Mouse (Mus musculus) neural tube, embryonic 11.5 days (tissue): ENCODE results near the gene Ano9. TPM values are rescaled to one million over a fixed set of nuclear protein-coding genes. Genes with fewer than 3 reads are reported as not detected.

Source experiments
- ATAC-seq: fragments of 200-750 bp; cut with Nextera tagmentation; 2 replicates; pipeline ENCODE4 v1.8.0; 2017; ENCODE audit warnings: moderate number of reproducible peaks, mild to moderate bottlenecking, moderate TSS enrichment, moderate library complexity; ENCODE audit not compliant: insufficient read depth, low FRiP score, low TSS enrichment
- DNase-seq: peaks from one replicate; pipeline ENCODE4 v3.0.0-alpha.2; 2015; ENCODE audit warnings: low spot score
- H3K27ac ChIP-seq: fragments of 300-500 bp; sonication (generic); 2 replicates; pipeline ENCODE4 v1.5.1; 2014; ENCODE audit warnings: low read depth, mild to moderate bottlenecking, low read length
- H3K27me3 ChIP-seq: fragments of 300-500 bp; sonication (generic); 2 replicates; pipeline ENCODE4 v1.6.1; 2014; ENCODE audit warnings: mild to moderate bottlenecking, low read length, mixed read lengths; ENCODE audit not compliant: control insufficient read depth, insufficient read depth
- H3K36me3 ChIP-seq: fragments of 300-500 bp; sonication (generic); 2 replicates; pipeline ENCODE4 v1.6.1; 2014; ENCODE audit warnings: mild to moderate bottlenecking, low read length, moderate library complexity, mixed read lengths; ENCODE audit not compliant: control insufficient read depth, insufficient read depth
- H3K4me1 ChIP-seq: fragments of 300-500 bp; sonication (generic); 2 replicates; pipeline ENCODE4 v1.6.1; 2014; ENCODE audit warnings: low read length, mixed read lengths; ENCODE audit not compliant: control insufficient read depth, insufficient read depth
- H3K4me2 ChIP-seq: fragments of 300-500 bp; sonication (generic); 2 replicates; pipeline ENCODE4 v1.6.1; 2014; ENCODE audit warnings: low read depth, mild to moderate bottlenecking, moderate library complexity
- H3K4me3 ChIP-seq: fragments of 300-500 bp; sonication (generic); 2 replicates; pipeline ENCODE4 v1.5.1; 2014; ENCODE audit warnings: low read depth, low read length
- H3K9ac ChIP-seq: fragments of 300-500 bp; sonication (generic); 2 replicates; pipeline ENCODE4 v1.6.1; 2014; ENCODE audit warnings: mild to moderate bottlenecking, low read length
- H3K9me3 ChIP-seq: fragments of 300-500 bp; sonication (generic); 2 replicates; pipeline ENCODE4 v1.6.1; 2016; ENCODE audit warnings: low read length; ENCODE audit not compliant: control insufficient read depth
- WGBS: fragments of 180-500 bp; shearing (Covaris S2); extraction: QIAGEN DNeasy Blood & Tissue Kit; methylation state at CpG from one replicate; pipeline ENCODE4 v1.1.7; 2014; 5-methylcytosine and 5-hydroxymethylcytosine counted together
- polyA plus RNA-seq: library from polyadenylated mRNA; unstranded; fragments of >200 nt; fragmentation: Nextera tagmentation; extraction: Ambion mirVana; gene quantifications from 2 replicates; pipeline ENCODE4 v1.2.1, GENCODE M21; 2014

Gene Ano9
- polyA plus RNA-seq, 1 experiment from 2014 or later, result 0.09 TPM

DNA sequence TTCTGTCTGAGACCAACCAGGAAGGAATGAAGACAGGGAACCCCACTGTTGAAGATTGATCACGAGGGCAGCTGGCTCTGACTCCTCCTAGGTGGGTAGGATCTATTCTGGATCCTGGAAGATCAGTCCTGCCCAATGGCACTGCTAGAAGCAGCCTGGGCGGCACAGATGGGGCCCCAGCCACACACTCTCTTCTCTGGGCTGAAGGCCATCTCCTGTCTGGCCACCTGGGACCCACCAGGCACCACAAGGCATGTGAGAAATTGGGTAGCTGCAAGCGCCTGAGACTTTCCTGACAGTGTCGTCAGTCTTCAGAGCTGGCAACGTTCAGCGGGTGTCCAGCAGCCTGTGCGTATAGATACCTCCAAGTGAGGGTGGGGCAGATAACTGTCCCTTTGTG lies 55.1 kb downstream of the Ano9 start:
- Histone ChIP-seq H3K27ac (no peak overlapping the region), H3K4me1 (peaks cover 12% of the 10 kb centered on the region), H3K9me3 (no peaks in the 10 kb centered on the region), H3K36me3 (peaks cover 7% of the 10 kb centered on the region; the same call in 1 of the 2 replicates), H3K4me3 (no peak overlapping the region), H3K27me3 (no peaks in the 10 kb centered on the region), H3K4me2 (no peak overlapping the region), H3K9ac (peak overlapping the region; percentile 19)
- DNase-seq (no peak), ATAC-seq (no peak)
- 84% methylated on average over 7 of the region's 7 CpGs for WGBS

DNA sequence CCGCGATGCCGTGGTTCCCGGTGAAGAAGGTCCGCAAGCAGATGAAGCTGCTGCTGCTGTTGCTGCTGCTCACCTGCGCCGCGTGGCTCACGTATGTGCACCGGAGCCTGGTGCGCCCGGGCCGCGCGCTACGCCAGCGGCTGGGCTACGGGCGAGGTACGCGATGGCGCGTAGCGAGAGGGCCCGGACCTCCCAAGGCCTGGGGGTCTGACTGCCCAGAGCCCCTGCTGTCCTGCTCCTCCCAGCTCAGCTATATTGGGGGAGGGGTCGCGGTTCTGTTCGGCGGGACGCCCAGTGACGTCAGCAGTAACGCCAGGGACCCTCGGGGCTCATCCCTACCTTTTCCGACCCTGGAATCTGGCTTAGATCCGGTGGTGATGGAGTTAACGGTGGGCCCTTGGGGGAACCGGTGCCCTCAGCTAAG lies 56.3 kb downstream of the Ano9 start:
- H3K27me3 ChIP-seq, result no peaks in the 10 kb centered on the region
- no peaks in the 10 kb centered on the region for H3K9me3 ChIP-seq
- H3K27ac ChIP-seq, result peak overlapping the region; percentile 75
- H3K4me3 ChIP-seq, result peak overlapping the region; percentile 79
- peak overlapping the region; percentile 90 for H3K9ac ChIP-seq
- H3K36me3 ChIP-seq, result peaks cover 7% of the 10 kb centered on the region; the same call in 1 of the 2 replicates
- peak overlapping the region; percentile 92 for H3K4me2 ChIP-seq
- peak; percentile 72 for ATAC-seq
- DNase-seq, result peak; percentile 58
- 0% methylated on average over 37 of the region's 37 CpGs for WGBS
- peaks cover 12% of the 10 kb centered on the region for H3K4me1 ChIP-seq

DNA sequence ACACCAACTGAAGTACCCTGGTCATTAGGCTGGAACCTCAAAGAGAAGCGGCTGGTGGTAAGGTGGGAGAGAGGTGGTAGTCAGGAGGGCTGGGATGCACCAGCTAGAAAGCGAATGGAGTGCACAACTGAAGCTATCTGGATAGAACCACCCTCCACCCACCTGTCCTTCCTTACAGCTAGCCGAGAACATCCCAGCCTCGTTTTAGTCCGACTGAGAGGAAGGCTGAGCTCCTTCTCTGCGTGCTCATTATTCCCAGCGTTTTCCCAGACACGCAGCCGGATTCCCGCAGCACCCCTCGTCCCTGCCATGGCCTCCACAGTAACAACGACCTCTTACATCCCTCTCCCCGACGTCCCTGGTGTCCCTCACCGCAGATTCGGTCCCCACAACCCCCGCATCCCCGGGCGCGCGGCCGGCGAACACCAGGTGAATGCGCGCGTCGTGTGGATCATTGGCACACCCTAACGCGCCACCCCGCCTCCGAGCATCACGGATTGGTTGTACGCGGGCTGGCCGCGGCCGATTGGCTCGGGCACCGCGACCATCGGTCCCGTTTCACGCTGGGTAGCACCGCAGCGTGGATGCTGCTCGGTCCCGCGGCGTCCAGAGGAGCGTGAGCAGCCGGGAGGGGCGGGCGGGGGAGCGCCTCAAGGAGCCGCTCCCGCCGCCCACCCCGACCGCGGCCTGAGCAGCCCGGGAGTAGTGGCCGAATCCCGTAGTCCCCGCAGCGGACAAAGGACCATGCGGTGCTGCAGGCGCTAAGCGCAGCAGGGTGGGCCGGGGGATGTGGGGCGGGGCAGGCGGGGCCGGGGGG lies 57.0 kb downstream of the Ano9 start, which contains the start of gene B4galnt4:
B4galnt4 (plus strand) TSS at position 679 of the 817 bp plus-strand sequence.
- DNase-seq (peak; percentile 93), ATAC-seq (peak; percentile 98)
- Histone ChIP-seq H3K9ac (peak within 1 kb of the TSS; percentile 90), H3K4me3 (peak within 1 kb of the TSS; percentile 79), H3K4me1 (peaks cover 12% of the 10 kb centered on the region), H3K36me3 (peaks cover 7% of the 10 kb centered on the region; the same call in 1 of the 2 replicates), H3K4me2 (peak within 1 kb of the TSS; percentile 92), H3K9me3 (no peaks in the 10 kb centered on the region), H3K27ac (peak within 1 kb of the TSS; percentile 75), H3K27me3 (no peaks in the 10 kb centered on the region)
- WGBS, result 1% methylated on average over 68 of the region's 72 CpGs

DNA sequence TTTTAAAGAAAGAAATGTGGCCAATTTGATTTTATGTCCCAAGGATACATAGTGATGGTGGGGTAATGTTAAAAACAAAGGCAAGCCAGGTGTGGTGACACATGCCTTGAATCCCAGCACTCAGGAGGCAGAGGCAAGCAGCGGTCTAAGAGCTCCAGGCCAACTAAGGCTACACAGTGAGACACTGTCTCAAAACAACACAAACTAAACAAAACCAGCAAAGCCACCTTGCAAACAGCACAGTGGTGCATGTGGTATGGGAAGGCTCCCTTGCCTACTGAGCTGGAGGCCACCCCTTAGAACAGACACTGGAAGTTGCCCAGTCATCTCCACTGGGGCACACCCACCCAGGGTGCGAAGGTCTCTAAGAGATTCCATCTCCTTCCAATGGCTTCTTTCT lies 57.7 kb downstream of the Ano9 start:
- DNase-seq, result no peak
- Histone ChIP-seq H3K9ac (peak overlapping the region; percentile 90), H3K4me2 (peak overlapping the region; percentile 92), H3K27ac (no peak overlapping the region), H3K4me1 (peaks cover 12% of the 10 kb centered on the region), H3K4me3 (peak overlapping the region; percentile 79), H3K9me3 (no peaks in the 10 kb centered on the region), H3K36me3 (peaks cover 6% of the 10 kb centered on the region; the same call in 1 of the 2 replicates), H3K27me3 (no peaks in the 10 kb centered on the region)
- ATAC-seq, result no peak
- 71% methylated on average over 2 of the region's 2 CpGs for WGBS

DNA sequence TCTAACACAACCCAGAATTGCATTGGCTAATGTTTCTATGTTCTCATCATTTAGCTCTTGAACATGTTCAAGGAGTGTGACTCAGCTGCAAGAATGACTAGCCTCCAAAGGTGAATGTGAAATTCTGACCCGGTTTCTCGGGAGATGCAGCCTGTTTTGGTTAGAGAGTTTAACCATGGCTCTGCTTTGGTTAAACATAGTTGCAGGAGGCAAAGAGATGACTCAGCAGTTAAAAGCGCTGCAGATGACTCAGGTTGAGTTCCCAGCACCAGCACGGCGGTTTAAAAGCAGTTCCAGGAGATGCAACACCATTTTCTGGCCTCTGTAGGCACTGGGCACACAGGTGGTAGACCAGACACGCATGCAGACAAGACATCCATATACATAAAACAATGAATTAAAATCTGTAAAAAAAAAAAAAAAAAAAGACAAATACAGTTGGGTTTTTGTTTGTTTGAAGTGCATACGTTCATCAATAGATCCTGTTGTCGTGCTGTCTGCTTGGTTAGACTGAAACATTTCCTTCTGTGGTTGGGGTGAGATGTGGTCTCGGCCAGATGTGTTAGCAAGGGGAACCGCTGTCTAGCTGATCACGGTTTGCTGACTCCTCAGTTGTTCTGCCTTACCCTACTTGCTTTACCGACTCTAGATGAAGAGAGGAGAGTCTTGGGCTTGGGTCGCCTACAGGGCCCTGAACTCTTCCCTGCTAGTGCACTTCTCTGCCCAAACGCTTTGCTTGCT lies 58.8 kb downstream of the Ano9 start:
- DNase-seq (no peak), ATAC-seq (no peak)
- H3K4me1 ChIP-seq, result peaks cover 12% of the 10 kb centered on the region
- H3K9me3 ChIP-seq, result no peaks in the 10 kb centered on the region
- H3K27me3 ChIP-seq, result no peaks in the 10 kb centered on the region
- no peak overlapping the region for H3K4me3 ChIP-seq
- no peak overlapping the region for H3K4me2 ChIP-seq
- H3K9ac ChIP-seq, result no peak overlapping the region
- H3K27ac ChIP-seq, result no peak overlapping the region
- WGBS, result 92% methylated on average over 14 of the region's 14 CpGs
- H3K36me3 ChIP-seq, result no peaks in the 10 kb centered on the region

DNA sequence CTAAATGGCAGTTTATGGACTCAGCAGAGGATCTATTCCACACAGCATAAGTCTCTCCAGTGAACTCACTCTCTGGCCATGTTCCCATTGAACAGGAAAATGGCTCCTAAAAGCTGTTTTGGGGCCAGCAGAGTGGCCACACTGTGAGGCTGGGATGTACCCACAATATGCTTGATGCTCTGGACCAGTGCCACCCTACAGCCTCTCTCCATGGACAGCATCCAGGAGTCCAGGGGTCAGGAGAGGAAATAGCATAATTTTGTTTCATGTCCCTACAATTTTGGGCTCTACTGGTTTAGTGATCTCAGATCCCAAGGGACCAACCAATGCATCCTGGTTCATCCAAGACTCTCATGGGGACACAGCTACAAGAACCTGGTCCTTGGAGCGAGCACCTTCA lies 60.1 kb downstream of the Ano9 start:
- no peak overlapping the region for H3K9ac ChIP-seq
- 89% methylated on average over 1 of the region's 1 CpGs for WGBS
- H3K4me2 ChIP-seq, result no peak overlapping the region
- H3K9me3 ChIP-seq, result no peaks in the 10 kb centered on the region
- H3K4me3 ChIP-seq, result no peak overlapping the region
- no peaks in the 10 kb centered on the region for H3K36me3 ChIP-seq
- H3K27me3 ChIP-seq, result no peaks in the 10 kb centered on the region
- H3K4me1 ChIP-seq, result peaks cover 12% of the 10 kb centered on the region
- ATAC-seq (no peak), DNase-seq (no peak)
- H3K27ac ChIP-seq, result no peak overlapping the region

DNA sequence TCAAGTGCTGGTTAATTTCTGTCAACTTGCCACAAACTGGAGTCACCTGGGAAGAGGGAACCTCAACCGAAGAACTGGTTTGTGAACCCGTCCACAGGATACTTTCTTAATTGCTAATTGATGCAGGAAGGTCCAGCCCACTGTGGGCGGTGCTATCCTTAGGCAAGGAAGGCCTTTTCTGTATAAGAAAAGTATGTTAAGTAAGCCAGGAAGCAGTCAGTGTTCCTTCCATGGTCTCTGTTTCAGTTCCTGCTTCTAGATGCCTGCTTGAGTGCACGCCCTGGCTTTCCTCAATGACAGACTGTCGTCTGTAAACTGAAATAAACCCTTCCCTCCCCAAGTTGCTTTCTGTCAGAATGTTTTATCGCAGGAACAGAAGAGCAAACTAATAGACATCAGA lies 60.6 kb downstream of the Ano9 start:
- no peak overlapping the region for H3K4me2 ChIP-seq
- DNase-seq, result no peak
- H3K27ac ChIP-seq, result no peak overlapping the region
- H3K9me3 ChIP-seq, result no peaks in the 10 kb centered on the region
- peaks cover 9% of the 10 kb centered on the region for H3K4me1 ChIP-seq
- H3K36me3 ChIP-seq, result no peaks in the 10 kb centered on the region
- H3K27me3 ChIP-seq, result no peaks in the 10 kb centered on the region
- H3K4me3 ChIP-seq, result no peak overlapping the region
- no peak overlapping the region for H3K9ac ChIP-seq
- WGBS, result 91% methylated on average over 6 of the region's 6 CpGs
- no peak for ATAC-seq

DNA sequence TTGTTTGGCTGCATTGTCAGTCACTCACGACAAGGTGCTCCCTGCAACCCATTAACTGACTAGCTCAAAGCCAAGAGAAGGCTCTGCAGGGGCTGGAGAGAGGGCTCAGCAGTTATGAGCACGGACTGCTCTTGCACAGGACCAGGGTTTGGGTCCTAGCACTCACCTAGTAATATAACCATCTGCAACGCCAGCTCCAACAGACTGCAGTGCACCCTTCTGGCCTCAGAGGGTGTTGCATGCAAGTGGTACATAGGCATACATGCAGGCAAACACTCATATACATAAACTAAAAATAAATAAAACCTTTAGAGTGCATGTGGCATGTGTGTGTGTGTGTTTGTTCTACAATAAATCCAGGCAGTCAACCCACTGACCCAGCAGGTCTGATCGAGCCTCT lies 61.8 kb downstream of the Ano9 start:
- Histone ChIP-seq H3K9ac (no peak overlapping the region), H3K9me3 (no peaks in the 10 kb centered on the region), H3K4me3 (no peak overlapping the region), H3K27ac (no peak overlapping the region), H3K36me3 (no peaks in the 10 kb centered on the region), H3K27me3 (no peaks in the 10 kb centered on the region), H3K4me2 (no peak overlapping the region), H3K4me1 (peaks cover 5% of the 10 kb centered on the region)
- WGBS, result 84% methylated on average over 4 of the region's 4 CpGs
- DNase-seq, result no peak
- ATAC-seq, result no peak
